Mouse (Mus musculus) c-Kit-positive CD71-negative TER-119-negative erythroid progenitor cells, embryonic 14.5 days (primary cell): ENCODE results near the gene Atxn7l3.

ENCODE experiments used
- DNase-seq: peaks from one replicate; pipeline ENCODE4 v3.0.0-alpha.2; 2013; ENCODE audit warnings: low read depth

The Atxn7l3 gene

GRCm38 (mm10) chr11:102296491-102297472, at the start of gene Atxn7l3:
TSS of gene Atxn7l3 (minus strand) at chr11:102296631.
- peak; percentile 98 for DNase-seq

- DNase-seq = no peak
These were observed 48.0 kb upstream of the Atxn7l3 start for GRCm38 (mm10) chr11:102344458-102344857.

GRCm38 (mm10) chr11:102342742-102343141, 46.3 kb upstream of the Atxn7l3 start:
- no peak for DNase-seq

- no peak for DNase-seq
These were observed 44.7 kb upstream of the Atxn7l3 start for GRCm38 (mm10) chr11:102341101-102341500.

GRCm38 (mm10) chr11:102339624-102340023, 43.2 kb upstream of the Atxn7l3 start:
- no peak for DNase-seq

- no peak for DNase-seq
These were observed 42.8 kb upstream of the Atxn7l3 start for GRCm38 (mm10) chr11:102339195-102339594.

- no peak for DNase-seq
These were observed 42.1 kb upstream of the Atxn7l3 start for GRCm38 (mm10) chr11:102338561-102338960.

- DNase-seq = no peak
These were observed 41.5 kb upstream of the Atxn7l3 start for GRCm38 (mm10) chr11:102337921-102338320.

GRCm38 (mm10) chr11:102336191-102336590, 39.8 kb upstream of the Atxn7l3 start:
- DNase-seq = no peak

GRCm38 (mm10) chr11:102334973-102335700, 38.7 kb upstream of the Atxn7l3 start:
- no peak for DNase-seq

- DNase-seq = no peak
These were observed 37.6 kb upstream of the Atxn7l3 start for GRCm38 (mm10) chr11:102334010-102334409.

- DNase-seq = no peak
These were observed 36.6 kb upstream of the Atxn7l3 start for GRCm38 (mm10) chr11:102333061-102333460.

GRCm38 (mm10) chr11:102331806-102332205, 35.4 kb upstream of the Atxn7l3 start:
- no peak for DNase-seq

GRCm38 (mm10) chr11:102330039-102330438, 33.6 kb upstream of the Atxn7l3 start:
- DNase-seq = no peak

GRCm38 (mm10) chr11:102329518-102329917, 33.1 kb upstream of the Atxn7l3 start:
- no peak for DNase-seq

GRCm38 (mm10) chr11:102327839-102328238, 31.4 kb upstream of the Atxn7l3 start:
- no peak for DNase-seq

GRCm38 (mm10) chr11:102327250-102327649, 30.8 kb upstream of the Atxn7l3 start:
- DNase-seq = no peak

GRCm38 (mm10) chr11:102323516-102323915, 27.1 kb upstream of the Atxn7l3 start:
- DNase-seq = no peak

GRCm38 (mm10) chr11:102321931-102322330, 25.5 kb upstream of the Atxn7l3 start:
- no peak for DNase-seq

GRCm38 (mm10) chr11:102320686-102321005, 24.2 kb upstream of the Atxn7l3 start:
- no peak for DNase-seq

GRCm38 (mm10) chr11:102319941-102320685, 23.7 kb upstream of the Atxn7l3 start:
- DNase-seq = no peak

GRCm38 (mm10) chr11:102319410-102319792, 23.0 kb upstream of the Atxn7l3 start, which contains the start of gene Ubtf:
TSS of gene Ubtf (minus strand) at chr11:102319742.
- DNase-seq = no peak
